Mouse (Mus musculus) midbrain, embryonic 12.5 days (tissue): ENCODE data around the gene Vps37b. TPM values are rescaled to one million over a fixed set of nuclear protein-coding genes. Genes with fewer than 3 reads are reported as not detected.
A peak's percentile ranks its signal among the peaks of the same experiment; 100 is the strongest.

Experiments
- ATAC-seq: fragments of 200-750 bp; cut with Nextera tagmentation; 2 replicates; pipeline ENCODE4 v1.8.0; 2017; ENCODE audit warnings: low read depth, moderate TSS enrichment, moderate library complexity; ENCODE audit not compliant: low FRiP score
- H3K27ac ChIP-seq: fragments of 300-500 bp; sonication (generic); replicated peaks from 2 replicates; pipeline ENCODE4 v1.5.1; 2016; ENCODE audit warnings: mild to moderate bottlenecking
- H3K27me3 ChIP-seq: fragments of 300-500 bp; sonication (generic); 2 replicates; pipeline ENCODE4 v1.6.1; 2016; ENCODE audit warnings: mild to moderate bottlenecking
- H3K36me3 ChIP-seq: fragments of 300-500 bp; sonication (generic); 2 replicates; pipeline ENCODE4 v1.6.1; 2016
- H3K4me1 ChIP-seq: fragments of 300-500 bp; sonication (generic); 2 replicates; pipeline ENCODE4 v1.6.1; 2016
- H3K4me2 ChIP-seq: fragments of 300-500 bp; sonication (generic); replicated peaks from 2 replicates; pipeline ENCODE4 v1.6.1; 2016; ENCODE audit warnings: mild to moderate bottlenecking, moderate library complexity
- H3K4me3 ChIP-seq: fragments of 300-500 bp; sonication (generic); 2 replicates; pipeline ENCODE4 v1.5.1; 2016; ENCODE audit warnings: mild to moderate bottlenecking
- H3K9ac ChIP-seq: fragments of 300-500 bp; sonication (generic); replicated peaks from 2 replicates; pipeline ENCODE4 v1.6.1; 2016; ENCODE audit warnings: mild to moderate bottlenecking, moderate library complexity
- H3K9me3 ChIP-seq: fragments of 300-500 bp; sonication (generic); 2 replicates; pipeline ENCODE4 v1.6.1; 2016; ENCODE audit warnings: mild to moderate bottlenecking
- WGBS: fragments of 180-500 bp; shearing (Covaris S2); methylation state at CpG from one replicate; pipeline ENCODE4 v1.1.7; 2016; 5-methylcytosine and 5-hydroxymethylcytosine counted together
- polyA plus RNA-seq: library from polyadenylated mRNA; unstranded; fragments of >200 nt; fragmentation: Nextera tagmentation; extraction: Ambion mirVana; gene quantifications from 2 replicates; pipeline ENCODE4 v1.2.1, GENCODE M21; 2016

Gene Vps37b
- polyA plus RNA-seq, 1 experiment from 2014 or later, result 68.0 TPM

DNA sequence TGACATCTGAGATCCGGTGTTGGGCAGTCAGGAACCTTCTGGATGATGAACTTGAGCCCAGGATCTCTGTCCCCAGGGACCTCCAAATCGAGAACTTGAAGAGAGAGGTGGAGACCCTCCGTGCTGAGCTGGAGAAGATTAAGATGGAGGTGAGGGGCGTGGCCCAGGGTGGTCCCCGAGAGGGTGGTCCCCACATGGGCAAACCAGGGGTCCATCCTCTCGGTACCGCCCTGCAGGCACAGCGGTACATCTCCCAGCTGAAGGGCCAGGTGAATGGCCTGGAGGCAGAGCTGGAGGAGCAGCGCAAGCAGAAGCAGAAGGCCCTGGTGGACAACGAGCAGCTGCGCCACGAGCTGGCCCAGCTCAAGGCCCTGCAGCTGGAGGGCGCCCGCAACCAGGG lies 35.4 kb downstream of the Vps37b start:
- 0 out of 2 replicates have a peak, but pooled peaks cover 10% of the 10 kb centered on the region for H3K27me3 ChIP-seq
- H3K4me2 ChIP-seq, result no peak overlapping the region
- no peak overlapping the region for H3K4me3 ChIP-seq
- H3K9me3 ChIP-seq, result no peaks in the 10 kb centered on the region
- no peak overlapping the region for H3K27ac ChIP-seq
- WGBS, result 91% methylated on average over 14 of the region's 14 CpGs
- peaks cover 8% of the 10 kb centered on the region; the same call in 1 of the 2 replicates for H3K36me3 ChIP-seq
- H3K9ac ChIP-seq, result no peak overlapping the region
- H3K4me1 ChIP-seq, result 0 out of 2 replicates have a peak, but pooled peaks cover 7% of the 10 kb centered on the region
- no peak for ATAC-seq

DNA sequence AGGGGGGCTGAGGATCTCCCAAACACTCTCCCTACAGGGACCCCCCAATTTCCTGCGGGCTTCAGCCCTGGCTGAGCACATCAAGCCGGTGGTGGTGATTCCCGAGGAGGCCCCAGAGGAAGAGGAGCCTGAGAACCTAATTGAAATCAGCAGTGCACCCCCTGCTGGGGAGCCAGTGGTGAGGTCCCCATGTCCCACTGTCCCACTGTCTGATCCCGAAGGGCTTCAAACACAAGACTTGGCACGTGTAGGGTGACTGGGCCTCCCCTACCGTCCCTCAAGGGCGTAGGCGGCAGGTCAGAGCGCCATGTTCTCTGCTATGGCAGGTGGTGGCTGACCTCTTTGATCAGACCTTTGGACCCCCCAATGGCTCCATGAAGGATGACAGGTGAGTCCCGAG lies 35.9 kb downstream of the Vps37b start:
- Histone ChIP-seq H3K36me3 (peaks cover 8% of the 10 kb centered on the region; the same call in 1 of the 2 replicates), H3K9ac (no peak overlapping the region), H3K4me1 (0 out of 2 replicates have a peak, but pooled peaks cover 7% of the 10 kb centered on the region), H3K27me3 (peaks cover 15% of the 10 kb centered on the region; the same call in 1 of the 2 replicates), H3K9me3 (no peaks in the 10 kb centered on the region), H3K4me2 (no peak overlapping the region), H3K27ac (no peak overlapping the region), H3K4me3 (no peak overlapping the region)
- WGBS, result 85% methylated on average over 10 of the region's 10 CpGs
- ATAC-seq, result no peak

- Histone ChIP-seq H3K9me3 (no peaks in the 10 kb centered on the region), H3K4me3 (no peak overlapping the region), H3K4me2 (no peak overlapping the region), H3K9ac (no peak overlapping the region), H3K4me1 (0 out of 2 replicates have a peak, but pooled peaks cover 7% of the 10 kb centered on the region), H3K36me3 (peaks cover 8% of the 10 kb centered on the region; the same call in 1 of the 2 replicates), H3K27ac (no peak overlapping the region), H3K27me3 (peaks cover 20% of the 10 kb centered on the region; the same call in 1 of the 2 replicates)
- no peak for ATAC-seq
- WGBS, result 84% methylated on average over 6 of the region's 6 CpGs
Observed at GRCm38 (mm10) chr5:123995388-123995787, 36.7 kb downstream of the Vps37b start.

DNA sequence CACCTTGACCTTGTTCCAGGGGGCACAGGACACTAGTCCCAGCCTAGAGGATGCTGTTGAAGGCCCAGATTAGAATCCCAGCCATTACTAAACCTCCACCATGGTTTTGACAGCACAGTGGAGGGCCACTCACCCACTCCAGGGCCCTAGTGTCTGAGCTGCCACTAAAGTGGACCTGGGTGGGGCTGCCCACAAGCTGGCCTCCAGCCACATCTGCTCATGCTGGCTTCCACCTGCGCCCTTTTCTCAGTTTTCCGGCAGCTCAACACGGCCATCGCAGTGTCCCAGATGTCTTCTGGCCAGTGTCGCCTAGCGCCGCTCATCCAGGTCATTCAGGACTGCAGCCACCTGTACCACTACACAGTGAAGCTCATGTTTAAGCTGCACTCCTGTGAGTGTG lies 37.6 kb downstream of the Vps37b start:
- peaks cover 20% of the 10 kb centered on the region; the same call in 1 of the 2 replicates for H3K27me3 ChIP-seq
- no peaks in the 10 kb centered on the region for H3K9me3 ChIP-seq
- H3K4me2 ChIP-seq, result no peak overlapping the region
- peaks cover 12% of the 10 kb centered on the region; the same call in 1 of the 2 replicates for H3K4me1 ChIP-seq
- WGBS, result 95% methylated on average over 7 of the region's 7 CpGs
- no peak overlapping the region for H3K27ac ChIP-seq
- H3K9ac ChIP-seq, result no peak overlapping the region
- no peak for ATAC-seq
- no peak overlapping the region for H3K4me3 ChIP-seq
- peaks cover 5% of the 10 kb centered on the region; the same call in 1 of the 2 replicates for H3K36me3 ChIP-seq

GRCm38 (mm10) chr5:123993263-123994036 lies 38.6 kb downstream of the Vps37b start:
- no peak; the same call in 1 of the 2 replicates for ATAC-seq
- Histone ChIP-seq H3K27ac (no peak overlapping the region), H3K4me3 (no peak overlapping the region), H3K4me1 (peaks cover 13% of the 10 kb centered on the region; the same call in 1 of the 2 replicates), H3K36me3 (no peaks in the 10 kb centered on the region), H3K9me3 (no peaks in the 10 kb centered on the region), H3K27me3 (peaks cover 27% of the 10 kb centered on the region; the same call in 1 of the 2 replicates), H3K4me2 (no peak overlapping the region), H3K9ac (no peak overlapping the region)
- 67% methylated on average over 7 of the region's 7 CpGs for WGBS

- WGBS, result 29% methylated on average over 5 of the region's 5 CpGs
Observed at GRCm38 (mm10) chr5:123992794-123993193, 39.3 kb downstream of the Vps37b start.

GRCm38 (mm10) chr5:123992193-123992637 lies 39.9 kb downstream of the Vps37b start:
- WGBS, result 81% methylated on average over 10 of the region's 10 CpGs
- Histone ChIP-seq H3K36me3 (no peaks in the 10 kb centered on the region), H3K27ac (no peak overlapping the region), H3K4me3 (no peak overlapping the region), H3K27me3 (peaks cover 27% of the 10 kb centered on the region; the same call in 1 of the 2 replicates), H3K9me3 (no peaks in the 10 kb centered on the region), H3K4me2 (no peak overlapping the region), H3K4me1 (peaks cover 9% of the 10 kb centered on the region; the same call in 1 of the 2 replicates), H3K9ac (no peak overlapping the region)
- no peak for ATAC-seq

More at GRCm38 (mm10) chr5:123992794-123993193, 39.3 kb downstream of the Vps37b start:
- no peak overlapping the region for H3K4me2 ChIP-seq
- ATAC-seq, result no peak
- H3K9me3 ChIP-seq, result no peaks in the 10 kb centered on the region
- no peak overlapping the region for H3K27ac ChIP-seq
- H3K9ac ChIP-seq, result no peak overlapping the region
- H3K36me3 ChIP-seq, result no peaks in the 10 kb centered on the region
- H3K4me1 ChIP-seq, result peaks cover 13% of the 10 kb centered on the region; the same call in 1 of the 2 replicates
- no peak overlapping the region for H3K4me3 ChIP-seq
- H3K27me3 ChIP-seq, result peaks cover 27% of the 10 kb centered on the region; the same call in 1 of the 2 replicates

DNA sequence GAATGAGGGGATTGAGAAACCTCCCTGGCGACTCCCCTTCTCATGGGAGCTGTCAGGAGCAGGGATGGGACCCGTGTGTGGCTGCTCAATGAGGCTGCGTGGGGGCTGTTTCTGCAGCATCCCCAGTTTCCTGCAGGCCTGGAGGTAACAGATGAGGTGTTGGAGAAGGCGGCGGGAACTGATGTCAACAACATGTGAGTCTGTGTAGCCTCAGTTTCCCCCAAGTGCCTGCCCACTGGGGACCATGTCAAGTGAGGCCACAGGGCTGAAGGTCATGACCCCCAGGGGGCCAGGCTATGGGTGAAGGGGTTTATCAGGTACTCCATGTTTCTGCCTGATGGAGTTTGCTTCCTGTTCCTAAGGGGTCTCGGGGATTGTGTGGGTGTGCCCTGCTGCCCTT lies 40.7 kb downstream of the Vps37b start:
- H3K4me1 ChIP-seq, result peaks cover 6% of the 10 kb centered on the region; the same call in 1 of the 2 replicates
- H3K4me2 ChIP-seq, result no peak overlapping the region
- no peak overlapping the region for H3K9ac ChIP-seq
- H3K27me3 ChIP-seq, result peaks cover 30% of the 10 kb centered on the region; the same call in 1 of the 2 replicates
- no peak for ATAC-seq
- no peaks in the 10 kb centered on the region for H3K9me3 ChIP-seq
- WGBS, result 88% methylated on average over 6 of the region's 6 CpGs
- H3K27ac ChIP-seq, result no peak overlapping the region
- H3K36me3 ChIP-seq, result no peaks in the 10 kb centered on the region
- H3K4me3 ChIP-seq, result no peak overlapping the region

DNA sequence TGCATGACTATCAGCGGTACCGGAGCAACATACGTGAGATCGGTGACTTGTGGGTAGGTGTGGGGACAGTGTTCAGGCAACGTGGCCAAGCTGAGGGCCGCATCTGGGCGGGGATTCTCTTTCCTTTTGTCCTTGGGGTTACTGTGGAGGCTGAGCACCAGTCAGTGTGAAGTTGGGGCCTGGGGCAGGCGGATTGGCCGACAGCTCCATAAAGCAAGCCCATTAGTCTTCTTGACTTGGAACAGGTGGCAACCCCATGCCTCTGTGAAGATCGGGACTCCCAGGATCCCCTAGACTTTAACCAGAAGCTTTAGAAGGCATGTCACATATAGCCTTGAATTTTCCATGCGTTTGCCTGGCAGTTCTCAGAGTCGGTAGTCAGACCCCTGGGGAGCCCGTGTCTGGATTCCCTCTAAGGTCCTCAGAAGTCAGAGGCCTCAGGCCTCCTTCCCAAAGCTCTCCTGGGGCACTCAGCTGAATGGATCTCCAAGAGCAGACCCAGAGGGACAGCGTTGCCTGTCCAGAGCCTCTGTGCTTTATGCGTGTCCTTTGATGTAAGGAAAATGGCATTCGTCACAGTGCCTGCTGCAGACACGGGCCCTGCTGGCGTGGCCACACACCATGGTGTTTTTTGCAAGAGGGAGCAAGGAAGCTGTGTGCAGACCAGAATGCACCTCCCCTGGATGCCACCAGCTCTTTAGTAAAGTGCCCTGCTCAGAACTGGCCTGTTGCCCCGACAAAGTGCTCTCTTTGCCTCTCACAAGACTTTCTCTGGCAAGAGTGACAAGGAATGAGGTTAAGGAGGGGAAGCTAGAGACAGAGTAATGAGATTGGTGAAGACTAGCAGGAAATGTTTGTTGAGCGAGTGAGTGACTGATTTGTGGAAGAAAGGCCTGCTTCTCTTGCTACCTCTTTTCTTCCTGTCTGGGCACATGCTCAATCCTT lies 41.9 kb downstream of the Vps37b start:
- Histone ChIP-seq H3K9ac (no peak overlapping the region), H3K27me3 (peaks cover 30% of the 10 kb centered on the region; the same call in 1 of the 2 replicates), H3K4me2 (no peak overlapping the region), H3K36me3 (no peaks in the 10 kb centered on the region), H3K4me1 (peaks cover 6% of the 10 kb centered on the region; the same call in 1 of the 2 replicates), H3K9me3 (no peaks in the 10 kb centered on the region), H3K27ac (no peak overlapping the region), H3K4me3 (no peak overlapping the region)
- 71% methylated on average over 20 of the region's 20 CpGs for WGBS
- 0 out of 2 replicates have a peak, but pooled peaks have one; percentile 31 for ATAC-seq

DNA sequence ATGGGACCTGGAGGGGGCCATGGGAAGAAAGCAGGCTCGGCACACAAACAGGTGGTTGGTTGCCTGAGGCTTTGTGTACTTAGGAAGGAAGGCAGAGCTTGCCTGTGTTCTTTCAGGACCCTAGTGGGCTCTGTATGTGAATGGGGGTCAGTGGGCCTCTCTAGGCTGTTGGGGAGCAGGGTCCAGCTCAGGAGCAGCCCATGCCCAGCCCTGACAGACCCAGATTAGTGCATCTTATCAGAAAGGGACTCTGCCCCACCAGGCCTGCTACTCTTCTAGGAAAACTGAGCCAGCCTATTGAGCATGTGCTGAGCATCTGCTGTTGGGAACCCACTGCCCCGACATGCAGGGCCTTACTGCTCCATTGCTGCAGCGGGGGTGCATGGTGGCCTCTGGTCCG lies 44.6 kb downstream of the Vps37b start:
- Histone ChIP-seq H3K36me3 (no peaks in the 10 kb centered on the region), H3K4me3 (no peak overlapping the region), H3K4me2 (no peak overlapping the region), H3K9ac (no peak overlapping the region), H3K27ac (no peak overlapping the region), H3K4me1 (peaks cover 6% of the 10 kb centered on the region; the same call in 1 of the 2 replicates), H3K27me3 (peaks cover 27% of the 10 kb centered on the region; the same call in 1 of the 2 replicates), H3K9me3 (no peaks in the 10 kb centered on the region)
- ATAC-seq, result no peak
- WGBS, result 81% methylated on average over 4 of the region's 4 CpGs

DNA sequence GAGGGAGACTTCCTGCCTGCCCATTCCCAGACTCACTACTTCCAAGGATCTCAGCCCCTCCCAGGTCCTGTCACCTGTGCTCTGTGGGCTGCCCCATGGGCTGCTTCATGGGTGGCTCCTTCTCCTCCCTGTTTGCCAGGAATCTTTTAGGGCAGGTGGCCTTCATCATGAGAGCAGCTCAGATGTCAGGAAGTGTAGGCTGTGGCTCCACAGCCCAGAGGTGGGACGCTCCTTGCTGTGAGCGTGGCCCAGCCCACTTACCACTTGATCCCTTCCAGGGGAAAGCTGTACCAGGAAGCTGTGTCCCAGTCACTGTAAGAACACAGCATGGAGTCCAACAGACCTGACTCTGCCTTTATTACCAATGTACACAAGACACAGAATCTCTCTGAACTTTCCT lies 45.1 kb downstream of the Vps37b start:
- peaks cover 22% of the 10 kb centered on the region; the same call in 1 of the 2 replicates for H3K27me3 ChIP-seq
- WGBS, result 86% methylated on average over 2 of the region's 2 CpGs
- no peak overlapping the region for H3K9ac ChIP-seq
- no peak overlapping the region for H3K4me3 ChIP-seq
- peaks cover 6% of the 10 kb centered on the region; the same call in 1 of the 2 replicates for H3K4me1 ChIP-seq
- no peak overlapping the region for H3K27ac ChIP-seq
- ATAC-seq, result no peak
- no peaks in the 10 kb centered on the region for H3K36me3 ChIP-seq
- no peak overlapping the region for H3K4me2 ChIP-seq
- H3K9me3 ChIP-seq, result no peaks in the 10 kb centered on the region
